In genomic region chr19:34295442-34295841, GRCm38 (mm10) we compare ENCODE assay signal across 34 mouse cellular contexts. TPM values are rescaled to one million over a fixed set of nuclear protein-coding genes. Genes with fewer than 3 reads are reported as not detected.
"Had no signal": no experiment of that assay in that cellular context is flagged by ENCODE, and none has a peak within 500 bp of the region (broad histone marks: within the 10 kb centered on the region; RNA-seq: fewer than 3 reads in every experiment).

No protein-coding gene starts in this region.

- H3K9ac ChIP-seq: heart, embryonic 13.5 days; heart, embryonic 15.5 days; hindbrain, embryonic 12.5 days; hindbrain, embryonic 13.5 days; hindbrain, embryonic 14.5 days; hindbrain, embryonic 15.5 days; intestine, embryonic 15.5 days; kidney, embryonic 15.5 days had no signal

- ATAC-seq: hindbrain, embryonic 16.5 days; hindbrain, postnatal 0 days; inflammation-experienced regulatory T-cells, adult 6 months; intestine, embryonic 15.5 days; intestine, embryonic 16.5 days; intestine, postnatal 0 days had no signal

- H3K4me1 ChIP-seq: intestine, embryonic 15.5 days had no signal

- H3K36me3 ChIP-seq: heart, embryonic 13.5 days; heart, embryonic 15.5 days; hindbrain, embryonic 10.5 days; hindbrain, embryonic 12.5 days; hindbrain, embryonic 13.5 days; hindbrain, embryonic 15.5 days; intestine, embryonic 15.5 days; kidney, embryonic 15.5 days had no signal

- DNase-seq: heart, postnatal 10 days; heart, postnatal 14 days; heart, postnatal 36 days; heart, postnatal 4 days; kidney, adult 11 months; kidney, adult 18-20 months; kidney, adult 2 months; kidney, adult 8-10 months; kidney, adult 9 months; kidney, postnatal 10 days; kidney, postnatal 14 days; kidney, postnatal 25 days; kidney, postnatal 36 days; kidney, postnatal 4 days; layer of hippocampus, adult 9-11 months; layer of hippocampus, postnatal 36 days had no signal

- H3K4me3 ChIP-seq: heart, embryonic 13.5 days; heart, embryonic 15.5 days; hindbrain, embryonic 10.5 days; hindbrain, embryonic 12.5 days; hindbrain, embryonic 13.5 days; hindbrain, embryonic 15.5 days; intestine, embryonic 15.5 days; kidney, embryonic 15.5 days; layer of hippocampus, adult 2 months; left cerebral cortex, adult 2 months had no signal

- H3K4me2 ChIP-seq: heart, embryonic 13.5 days; heart, embryonic 15.5 days; hindbrain, embryonic 12.5 days; hindbrain, embryonic 13.5 days; hindbrain, embryonic 14.5 days; hindbrain, embryonic 15.5 days; intestine, embryonic 15.5 days; kidney, embryonic 15.5 days had no signal

- H3K27me3 ChIP-seq: heart, embryonic 15.5 days; hindbrain, embryonic 15.5 days; intestine, embryonic 15.5 days had no signal

- H3K27ac ChIP-seq: heart, embryonic 13.5 days; heart, embryonic 15.5 days; hindbrain, embryonic 10.5 days; hindbrain, embryonic 12.5 days; hindbrain, embryonic 13.5 days; hindbrain, embryonic 14.5 days; hindbrain, embryonic 15.5 days; hindbrain, postnatal 0 days; intestine, embryonic 15.5 days; kidney, embryonic 15.5 days; kidney, postnatal 0 days; layer of hippocampus, adult 2 months; left cerebral cortex, adult 2 months had no signal

- H3K9me3 ChIP-seq: heart, embryonic 13.5 days; heart, embryonic 15.5 days; hindbrain, embryonic 10.5 days; hindbrain, embryonic 12.5 days; hindbrain, embryonic 13.5 days; hindbrain, embryonic 15.5 days; intestine, embryonic 15.5 days; kidney, embryonic 15.5 days had no signal

RNA-seq across cellular contexts. Expression of gene Acta2, which starts 40.1 kb away (rescaled TPM):
- total RNA-seq: hematopoietic stem cell, adult 5-6 weeks had no signal
